Mouse (Mus musculus): ENCODE results near the gene Egr4.

Egr4 gene

GRCm38 (mm10) chr6:85513531-85513910 is at the start of gene Egr4:
Gene Egr4 (minus strand): TSS chr6:85513589.
- DNase-seq (ENCODE audit: low read depth): no peak

- no peak for DNase-seq (ENCODE audit: low read depth)
These were observed 49.0 kb upstream of the Egr4 start for GRCm38 (mm10) chr6:85562374-85562773.

GRCm38 (mm10) chr6:85547642-85548041 is 34.3 kb upstream of the Egr4 start:
- no peak for DNase-seq (ENCODE audit: low read depth)

DNA sequence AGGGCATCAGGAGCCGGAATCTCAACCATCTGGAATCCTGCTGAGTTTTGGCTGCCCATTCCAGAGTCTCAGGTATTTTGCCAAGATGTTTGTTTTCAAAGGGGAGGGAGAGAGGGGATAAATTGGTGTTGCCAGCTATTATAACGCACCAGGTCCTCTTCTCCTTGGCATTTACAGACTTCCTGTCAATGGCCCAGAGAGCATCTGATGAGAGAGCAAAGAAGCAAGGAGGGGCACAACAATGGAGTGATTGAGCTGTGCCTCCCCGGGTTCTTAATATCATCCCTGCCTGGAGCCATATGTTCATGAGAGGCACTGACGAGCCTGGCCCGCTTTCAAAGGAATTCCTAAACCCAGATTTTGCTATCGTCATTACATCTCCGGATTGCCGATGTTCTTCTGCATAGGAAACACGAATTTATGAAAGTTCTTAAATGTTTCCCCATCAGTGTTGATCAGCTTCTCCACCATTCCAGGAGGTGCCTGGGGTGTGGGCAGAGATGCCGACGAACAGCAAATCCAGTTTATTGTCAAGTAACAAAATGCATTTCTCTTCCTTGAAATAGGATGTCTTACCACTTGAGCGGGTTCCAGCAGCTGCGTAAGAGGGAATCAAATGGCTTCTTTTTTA is 31.0 kb upstream of the Egr4 start:
- DNase-seq (ENCODE audit: low read depth): no peak

DNA sequence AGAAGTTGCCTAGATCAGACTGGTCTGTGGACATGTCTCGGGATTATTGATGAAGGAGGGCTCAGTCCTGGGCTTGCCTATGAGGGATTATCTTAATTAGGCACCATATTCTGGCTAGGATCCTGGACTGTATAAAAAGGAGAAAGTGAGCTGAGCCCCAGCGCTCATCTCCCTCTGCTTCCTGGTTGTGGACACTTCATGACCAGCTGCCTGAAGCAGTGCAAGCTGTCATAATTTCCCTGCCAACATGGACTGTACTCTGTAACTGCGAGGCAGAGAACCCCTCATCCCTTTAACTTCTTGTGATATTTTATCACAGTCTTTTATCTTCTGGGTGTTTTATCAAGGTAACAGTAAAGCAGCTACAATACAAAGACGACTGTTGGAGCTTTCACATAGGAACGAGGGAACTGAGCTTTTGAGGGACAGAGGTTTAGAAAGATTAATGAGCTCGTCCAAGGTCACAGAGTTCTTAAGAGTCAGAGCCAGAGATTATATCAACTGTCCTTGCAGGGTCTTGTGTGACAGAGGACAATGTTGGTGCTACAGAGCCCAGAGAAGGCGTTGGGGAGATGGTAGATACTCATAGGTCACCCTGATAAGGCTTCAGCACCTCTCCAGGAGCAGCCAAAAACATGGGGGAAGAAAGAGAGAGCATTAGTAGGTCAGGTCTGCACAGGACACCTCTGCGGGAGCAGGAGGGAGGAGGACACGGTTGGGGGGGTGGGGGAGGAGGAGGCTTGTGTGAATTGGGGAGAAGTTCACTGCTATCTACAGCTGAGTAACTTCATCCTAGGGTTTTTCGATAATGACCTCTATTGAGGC is 30.2 kb upstream of the Egr4 start:
- no peak for DNase-seq (ENCODE audit: low read depth)

- DNase-seq (ENCODE audit: low read depth): no peak
These were observed 9.4 kb upstream of the Egr4 start for GRCm38 (mm10) chr6:85522825-85523224.

DNA sequence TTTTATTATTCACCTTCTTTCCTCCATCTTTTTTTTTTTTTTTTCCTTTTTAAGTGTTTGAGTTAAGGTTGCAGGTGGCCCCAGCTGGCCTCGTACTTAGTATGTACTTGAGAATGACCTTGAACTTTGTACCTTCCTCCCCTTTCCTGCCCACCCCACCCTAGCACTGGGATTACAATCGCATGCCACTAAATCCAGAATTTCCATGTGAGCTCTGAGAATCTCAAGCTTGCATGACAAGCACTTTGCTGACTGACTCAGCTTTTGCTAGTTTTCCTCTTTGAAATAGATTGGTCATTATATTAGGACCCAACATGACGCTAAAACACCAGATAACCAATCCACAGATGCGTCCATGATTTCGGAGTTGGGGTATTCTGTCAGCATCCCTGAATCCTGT is 8.6 kb upstream of the Egr4 start:
- DNase-seq (ENCODE audit: low read depth): no peak

DNA sequence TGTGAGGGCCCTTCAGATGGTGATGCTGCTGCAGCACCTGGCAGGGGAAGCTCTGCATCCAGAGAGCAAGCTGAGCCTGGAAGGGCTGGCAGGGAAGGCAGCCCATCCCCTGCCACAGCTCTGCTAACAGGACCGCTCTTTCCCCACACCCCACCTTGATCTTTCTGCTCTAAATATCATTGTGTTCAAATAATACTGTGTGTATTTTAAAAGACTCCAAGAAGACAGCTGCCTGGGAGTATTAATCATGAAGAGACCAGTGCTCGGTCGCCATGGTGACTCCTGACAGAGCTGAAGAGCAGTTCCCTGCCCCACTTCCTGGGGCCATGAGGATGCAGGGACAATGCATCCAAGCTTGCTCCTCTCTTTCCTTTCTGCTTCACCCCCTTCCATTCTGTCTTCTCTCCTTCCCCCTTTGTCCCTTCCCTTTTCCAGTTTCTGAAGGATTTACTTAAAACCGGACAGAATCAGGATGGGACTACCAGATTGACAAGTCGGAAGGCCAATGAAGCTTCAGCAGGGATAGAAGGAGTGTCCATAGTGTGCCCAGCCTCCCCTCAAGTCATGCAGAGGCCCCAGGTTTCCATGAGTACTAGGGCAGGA is 4.8 kb upstream of the Egr4 start:
- DNase-seq (ENCODE audit: low read depth): no peak

GRCm38 (mm10) chr6:85515941-85516340 is 2.6 kb upstream of the Egr4 start:
- DNase-seq (ENCODE audit: low read depth): no peak

- DNase-seq (ENCODE audit: low read depth): no peak
These were observed 535 bp downstream of the Egr4 start for GRCm38 (mm10) chr6:85512577-85513530.

- no peak for DNase-seq (ENCODE audit: low read depth)
These were observed 1.3 kb downstream of the Egr4 start for GRCm38 (mm10) chr6:85512056-85512440.

DNA sequence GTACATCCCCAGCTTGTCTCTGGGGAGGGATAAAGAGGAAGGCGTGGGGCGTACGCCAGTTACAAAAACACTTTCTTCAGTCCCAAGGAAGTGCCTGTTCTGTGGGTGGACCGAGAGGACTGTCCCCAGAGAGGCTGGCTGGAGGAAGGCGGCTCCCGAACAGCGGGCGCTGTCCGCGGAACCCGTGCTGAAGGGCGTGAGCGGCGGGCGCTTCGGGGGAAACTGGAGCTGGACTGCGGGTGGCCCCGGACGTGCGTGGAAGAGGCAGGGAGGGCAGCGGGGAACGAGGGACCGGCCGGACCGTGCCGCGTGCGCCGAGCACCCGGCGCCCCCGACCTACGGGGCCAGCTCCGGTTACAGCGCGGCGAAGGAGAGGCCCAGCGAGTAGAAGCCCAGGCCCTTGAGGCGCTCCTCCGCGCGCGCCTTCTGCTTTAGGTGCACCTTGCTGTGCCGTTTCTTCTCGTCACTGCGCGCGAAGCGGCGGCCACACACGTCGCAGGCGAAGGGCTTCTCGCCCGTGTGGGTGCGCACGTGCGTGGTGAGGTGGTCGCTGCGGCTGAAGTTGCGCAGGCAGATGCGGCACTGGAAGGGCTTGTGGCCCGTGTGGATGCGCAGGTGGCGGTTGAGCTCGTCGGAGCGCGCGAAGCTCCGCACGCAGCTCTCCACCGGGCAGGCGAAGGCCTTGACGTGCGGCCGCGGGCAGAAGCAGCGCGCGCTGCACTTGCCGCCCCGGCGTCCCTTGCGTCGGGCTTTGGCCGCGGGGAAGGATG is 1.9 kb downstream of the Egr4 start:
- no peak for DNase-seq (ENCODE audit: low read depth)

DNA sequence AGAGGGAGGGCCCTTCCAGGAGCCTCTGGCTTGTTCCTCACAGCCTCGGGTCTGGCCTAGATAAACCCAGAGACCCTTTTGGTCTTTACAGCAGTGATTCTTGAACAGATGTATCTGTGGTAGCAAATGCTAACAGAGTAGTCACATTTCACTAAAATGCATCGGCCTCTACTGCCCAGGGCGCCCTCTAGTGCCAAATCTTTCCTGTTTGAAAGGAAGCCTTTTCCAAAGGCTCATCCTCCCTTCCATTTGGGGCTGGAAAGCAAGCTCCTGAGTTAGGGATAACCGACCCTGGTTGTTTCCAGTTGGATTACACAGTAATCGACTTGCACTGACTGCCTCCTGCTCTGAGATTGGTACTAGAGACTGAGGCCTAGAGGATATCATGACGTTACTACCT is 2.9 kb downstream of the Egr4 start:
- no peak for DNase-seq (ENCODE audit: low read depth)

- DNase-seq (ENCODE audit: low read depth): no peak
These were observed 4.8 kb downstream of the Egr4 start for GRCm38 (mm10) chr6:85508602-85509001.

DNA sequence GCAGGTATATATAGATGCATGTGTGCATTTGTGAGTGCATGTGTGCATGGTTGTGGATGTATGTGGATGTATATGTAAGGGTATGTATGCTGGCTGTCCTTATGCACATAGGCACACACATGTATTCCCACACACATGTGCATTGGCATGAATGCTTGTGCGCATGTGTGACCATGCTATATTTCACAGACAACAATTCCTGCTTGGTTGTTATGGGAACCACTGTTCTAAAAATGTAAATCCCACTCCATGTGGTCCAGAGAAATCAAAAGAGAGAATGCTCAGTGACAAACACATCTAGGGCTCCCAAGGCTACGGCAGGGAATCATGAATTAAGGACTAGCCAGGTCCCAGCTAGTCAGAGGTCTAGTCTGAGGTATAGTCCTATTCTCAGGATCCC is 8.5 kb downstream of the Egr4 start:
- DNase-seq (ENCODE audit: low read depth): no peak

DNA sequence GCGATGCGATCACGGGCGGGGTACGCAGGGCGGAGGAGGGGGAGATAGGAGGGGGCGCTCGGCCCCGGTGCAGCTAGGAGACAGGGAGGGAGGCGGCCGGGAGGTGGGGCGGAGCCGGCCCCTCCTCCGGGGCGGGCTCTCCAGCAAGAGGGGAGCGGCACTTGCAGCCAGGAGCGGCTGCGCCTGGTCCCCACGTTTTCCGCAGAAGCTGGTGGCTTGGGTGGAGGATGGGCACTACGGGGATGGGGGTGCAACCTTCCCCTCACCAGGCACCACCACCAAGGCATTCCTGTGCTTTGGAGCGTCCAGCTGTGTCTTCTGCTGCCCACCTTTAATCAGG is 10.5 kb downstream of the Egr4 start, which contains the start of gene Fbxo41:
TSS of gene Fbxo41 (minus strand) at position 84 of the 340 bp plus-strand sequence.
- no peak for DNase-seq (ENCODE audit: low read depth)

- DNase-seq (ENCODE audit: low read depth): no peak
These were observed 11.1 kb downstream of the Egr4 start for GRCm38 (mm10) chr6:85502103-85502910.

GRCm38 (mm10) chr6:85501571-85502102 is 11.8 kb downstream of the Egr4 start:
- DNase-seq (ENCODE audit: low read depth): no peak

DNA sequence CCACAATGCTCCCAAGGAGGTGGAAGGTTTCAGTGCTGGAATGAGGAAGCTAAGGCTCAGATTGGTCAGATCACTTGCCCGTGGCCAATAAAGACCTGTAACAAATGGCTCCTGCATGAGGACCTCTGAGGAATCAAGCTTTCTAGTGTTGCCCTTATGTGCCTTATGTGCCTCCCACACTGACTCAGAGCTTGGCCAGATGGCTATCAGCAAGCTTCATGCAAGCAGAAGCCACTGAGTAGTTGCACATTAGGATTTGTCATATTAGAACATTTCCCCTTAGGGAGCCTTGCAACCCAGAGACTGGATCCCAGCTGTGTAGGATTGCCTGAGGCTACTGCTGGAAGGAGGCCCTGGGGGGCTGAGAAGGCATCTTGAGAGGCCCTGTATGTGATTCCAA is 13.0 kb downstream of the Egr4 start:
- no peak for DNase-seq (ENCODE audit: low read depth)

GRCm38 (mm10) chr6:85498147-85498546 is 15.2 kb downstream of the Egr4 start:
- no peak for DNase-seq (ENCODE audit: low read depth)
